ENCODE assay signal across 9 mouse cellular contexts in genomic region chr16:93615118-93615870, GRCm38 (mm10). TPM values are rescaled to one million over a fixed set of nuclear protein-coding genes. Genes with fewer than 3 reads are reported as not detected.
A peak's percentile ranks its signal among the peaks of the same experiment; 100 is the strongest.
DNase-seq lines count a peak whose midpoint lies in the region; ATAC-seq and TF ChIP-seq lines count a peak whose summit lies in the region.
"Had no signal": no experiment of that assay in that cellular context is flagged by ENCODE, and none has a peak within 500 bp of the region (broad histone marks: within the 10 kb centered on the region; RNA-seq: fewer than 3 reads in every experiment).

No protein-coding gene starts in this region.

- no peaks in the 10 kb centered on the region for H3K9me3 ChIP-seq in neural tube, embryonic 15.5 days (replicated peaks)
- H3K9me3 ChIP-seq in intestine, embryonic 15.5 days = no peaks in the 10 kb centered on the region

- ATAC-seq in neural tube, embryonic 15.5 days (ENCODE audit: low FRiP score) = no peak
- ATAC-seq in intestine, embryonic 15.5 days = peak; percentile 86

- DNase-seq in neural tube, embryonic 10.5 days (ENCODE audit: extremely low spot score, low spot score) = peak; percentile 68
- peak; percentile 35 for DNase-seq in adrenal gland, adult 8-10 months
- peak; percentile 37 for DNase-seq in embryo, embryonic 9.5 days (ENCODE audit: extremely low spot score)
- DNase-seq in liver, adult 2 months (ENCODE audit: extremely low read depth, low read depth, low spot score) = peak; percentile 53
- peak; percentile 75 for DNase-seq in retina, embryonic 14.5 days (ENCODE audit: low spot score)
- peak; percentile 92 for DNase-seq in thymus, postnatal 4 days

- H3K4me1 ChIP-seq in neural tube, embryonic 15.5 days = no peaks in the 10 kb centered on the region
- H3K4me1 ChIP-seq in intestine, embryonic 15.5 days (replicated peaks) = no peaks in the 10 kb centered on the region
- peaks cover 4% of the 10 kb centered on the region for H3K4me1 ChIP-seq in liver, adult 2 months (ENCODE audit: control insufficient read depth, insufficient read depth, low read length)

- no peak overlapping the region for H3K4me3 ChIP-seq in neural tube, embryonic 15.5 days (replicated peaks)
- H3K4me3 ChIP-seq in intestine, embryonic 15.5 days (replicated peaks) = no peak overlapping the region
- H3K4me3 ChIP-seq in liver, adult 2 months (ENCODE audit: insufficient read depth, low read depth, low read length) = no peak overlapping the region
- H3K4me3 ChIP-seq: erythroblast, embryonic 14.5 days had no signal

- H3K79me2 ChIP-seq in liver, adult 2 months (ENCODE audit: control insufficient read depth, insufficient read depth, low read length) = no peaks in the 10 kb centered on the region

- H3K27ac ChIP-seq in neural tube, embryonic 15.5 days (replicated peaks) = no peak overlapping the region
- H3K27ac ChIP-seq in intestine, embryonic 15.5 days = no peak overlapping the region
- H3K27ac ChIP-seq in liver, adult 2 months (replicated peaks; ENCODE audit: insufficient read depth, low read depth, low read length) = no peak overlapping the region

- peaks cover 16% of the 10 kb centered on the region for H3K36me3 ChIP-seq in neural tube, embryonic 15.5 days
- H3K36me3 ChIP-seq in intestine, embryonic 15.5 days = no peaks in the 10 kb centered on the region
- peaks cover 4% of the 10 kb centered on the region for H3K36me3 ChIP-seq in liver, adult 2 months (ENCODE audit: control insufficient read depth, insufficient read depth, low read length)

- peak; percentile 83 for TF ChIP-seq CTCF in liver, adult 2 months (IDR thresholded peaks at IDR 0.05; ENCODE audit: low read depth, low read length)

- H3K9ac ChIP-seq in neural tube, embryonic 15.5 days (replicated peaks) = no peak overlapping the region
- no peak overlapping the region for H3K9ac ChIP-seq in intestine, embryonic 15.5 days
- no peak overlapping the region for H3K9ac ChIP-seq in liver, adult 2 months (ENCODE audit: low read depth, low read length)

- H3K27me3 ChIP-seq in neural tube, embryonic 15.5 days (replicated peaks) = no peaks in the 10 kb centered on the region
- H3K27me3 ChIP-seq in intestine, embryonic 15.5 days (replicated peaks) = no peaks in the 10 kb centered on the region
- H3K27me3 ChIP-seq in liver, adult 2 months (ENCODE audit: control insufficient read depth, insufficient read depth, low read length) = no peaks in the 10 kb centered on the region

- 40% methylated on average over 5 of the region's 5 CpGs for WGBS in neural tube, embryonic 15.5 days
- 27% methylated on average over 5 of the region's 5 CpGs for WGBS in intestine, embryonic 15.5 days
- WGBS in liver, adult 2 months = 15% methylated on average over 5 of the region's 5 CpGs

- no peak overlapping the region for H3K4me2 ChIP-seq in neural tube, embryonic 15.5 days
- no peak overlapping the region for H3K4me2 ChIP-seq in intestine, embryonic 15.5 days (replicated peaks)

- no peak for TF ChIP-seq POLR2A in liver, adult 2 months (IDR thresholded peaks at IDR 0.05; ENCODE audit: extremely low read depth, insufficient read depth, low read length)

RNA-seq across cellular contexts. Expression of gene Cbr1, which starts 9.6 kb away (rescaled TPM):
- polyA plus RNA-seq in neural tube, embryonic 15.5 days (2015; fragmentation: Nextera tagmentation; extraction: Ambion mirVana) = 133 and 155 TPM in 2 replicates
- 10 to 100 TPM; 82.7 to 91.9 (median 88.0) TPM for total RNA-seq in adrenal gland, adult 8-10 months (2022)
- 119 and 122 TPM in 2 replicates for polyA plus RNA-seq in intestine, embryonic 15.5 days (2015; fragmentation: Nextera tagmentation; extraction: Ambion mirVana)
- 125 and 126 TPM in 2 replicates for total RNA-seq in liver, adult 2 months (2014; rRNA removed)
- polyA plus RNA-seq in liver, adult 2 months (2012; rRNA removed) = 194 and 308 TPM in 2 replicates

RNA-seq across cellular contexts. Expression of gene Setd4, which starts 11.4 kb away (rescaled TPM):
- 18.0 and 18.9 TPM in 2 replicates for polyA plus RNA-seq in neural tube, embryonic 15.5 days (2015; fragmentation: Nextera tagmentation; extraction: Ambion mirVana)
- 10 to 100 TPM in 1 of 4 experiments, 1 to 10 TPM in 3; 4.0 to 11.5 (median 7.1) TPM for total RNA-seq in adrenal gland, adult 8-10 months (2022)
- polyA plus RNA-seq in intestine, embryonic 15.5 days (2015; fragmentation: Nextera tagmentation; extraction: Ambion mirVana) = 8.7 and 9.9 TPM in 2 replicates
- 9.7 and 10.1 TPM in 2 replicates for total RNA-seq in liver, adult 2 months (2014; rRNA removed)
- polyA plus RNA-seq in liver, adult 2 months (2012; rRNA removed) = 7.9 and 10.4 TPM in 2 replicates

RNA-seq across cellular contexts. Expression of gene Gm5678, which starts 12.6 kb away (rescaled TPM):
- not detected in 2 replicates for polyA plus RNA-seq in neural tube, embryonic 15.5 days (2015; fragmentation: Nextera tagmentation; extraction: Ambion mirVana)
- 1 to 10 TPM; 3.3 to 4.7 (median 3.4) TPM for total RNA-seq in adrenal gland, adult 8-10 months (2022)
- polyA plus RNA-seq in intestine, embryonic 15.5 days (2015; fragmentation: Nextera tagmentation; extraction: Ambion mirVana) = not detected in 2 replicates
- total RNA-seq in liver, adult 2 months (2014; rRNA removed) = not detected in 2 replicates
- not detected in 2 replicates for polyA plus RNA-seq in liver, adult 2 months (2012; rRNA removed)
- polyA plus RNA-seq: erythroblast, embryonic 14.5 days had no signal

Comparison
In these comparisons a context has a peak if more than half of its experiments do, and no peak if none do; other contexts are left out.
1. DNase-seq: peak in every context shown above with its lines; median percentile 92 in thymus, postnatal 4 days; 75 in retina, embryonic 14.5 days; 68 in neural tube, embryonic 10.5 days; 53 in liver, adult 2 months; 37 in embryo, embryonic 9.5 days; 35 in adrenal gland, adult 8-10 months.